Mouse (Mus musculus) macrophage (primary cell): ENCODE data around the gene Foxp1. TPM values are rescaled to one million over a fixed set of nuclear protein-coding genes. Genes with fewer than 3 reads are reported as not detected.

Experiments used
- H3K27ac ChIP-seq: fragments of 350-480 bp; formaldehyde crosslinking; 2 replicates; pipeline ENCODE4 v1.9.0; 2021
- H3K36me3 ChIP-seq: fragments of 350-480 bp; formaldehyde crosslinking; 2 replicates; pipeline ENCODE4 v1.9.0; 2021; ENCODE audit errors: inconsistent target
- H3K4me3 ChIP-seq: fragments of 350-480 bp; formaldehyde crosslinking; 2 replicates; pipeline ENCODE4 v1.9.0; 2021; ENCODE audit errors: inconsistent target
- H3K79me2 ChIP-seq: fragments of 350-480 bp; formaldehyde crosslinking; 2 replicates; pipeline ENCODE4 v1.9.0; 2021; ENCODE audit errors: inconsistent target
- WGBS: methylation state at CpG from one replicate; pipeline ENCODE4 v1.1.7; 2026; ENCODE audit warnings: inconsistent platforms; ENCODE audit not compliant: missing documents; 5-methylcytosine and 5-hydroxymethylcytosine counted together
- polyA plus RNA-seq: library from polyadenylated mRNA; stranded (reverse); fragments of 250-400 nt; gene quantifications from 3 replicates; pipeline ENCODE4 v1.2.4, GENCODE M21; 2018; ENCODE audit warnings: inconsistent platforms

Foxp1 gene
- polyA plus RNA-seq, 1 experiment from 2014 or later, result 38.9 TPM

DNA sequence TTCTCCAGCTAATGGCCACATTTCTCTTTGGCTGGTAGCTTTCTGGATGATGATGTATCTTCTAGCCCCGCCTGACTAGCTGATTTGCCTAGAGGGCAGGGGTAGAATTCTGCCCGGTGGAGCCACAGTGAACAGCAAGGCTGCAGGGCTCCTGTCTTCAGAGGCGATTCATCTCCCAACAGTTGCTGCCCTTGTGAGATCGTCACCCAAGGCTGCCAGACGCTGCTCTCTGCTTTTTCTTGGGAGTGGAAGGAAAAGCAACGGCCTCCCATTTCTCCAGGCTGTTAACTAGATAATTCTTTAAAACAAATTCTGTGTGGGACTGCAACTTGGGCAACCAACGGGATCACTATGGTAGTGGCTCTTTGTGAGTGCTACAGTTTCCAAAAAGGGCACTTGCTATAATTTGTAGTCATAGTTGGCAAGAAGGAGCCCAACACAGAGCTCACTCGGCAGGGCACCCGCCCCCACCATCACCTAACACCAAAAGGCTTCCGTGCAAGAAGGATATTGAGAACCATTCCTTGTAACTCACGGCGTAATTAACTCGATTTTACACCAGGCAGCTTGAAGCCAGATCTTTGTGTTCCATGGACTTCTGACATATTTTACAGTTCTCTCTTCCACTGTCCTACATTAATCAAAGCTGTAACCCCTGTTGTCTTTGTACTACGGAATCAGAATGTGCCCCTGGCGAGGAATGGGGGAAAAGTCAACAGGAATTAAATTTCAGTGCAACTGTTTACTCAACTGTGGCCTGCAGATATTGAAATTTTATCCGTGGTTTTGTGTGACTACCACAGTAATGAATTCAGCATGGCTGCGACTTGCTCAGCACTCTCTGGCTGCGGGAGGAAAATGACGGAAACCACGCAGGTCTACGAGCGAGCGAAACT lies 362.8 kb downstream of the Foxp1 start:
- 91% methylated on average over 23 of the region's 23 CpGs for WGBS
- Histone ChIP-seq H3K27ac (no peak overlapping the region), H3K4me3 (no peak overlapping the region), H3K79me2 (no peaks in the 10 kb centered on the region), H3K36me3 (no peaks in the 10 kb centered on the region)

DNA sequence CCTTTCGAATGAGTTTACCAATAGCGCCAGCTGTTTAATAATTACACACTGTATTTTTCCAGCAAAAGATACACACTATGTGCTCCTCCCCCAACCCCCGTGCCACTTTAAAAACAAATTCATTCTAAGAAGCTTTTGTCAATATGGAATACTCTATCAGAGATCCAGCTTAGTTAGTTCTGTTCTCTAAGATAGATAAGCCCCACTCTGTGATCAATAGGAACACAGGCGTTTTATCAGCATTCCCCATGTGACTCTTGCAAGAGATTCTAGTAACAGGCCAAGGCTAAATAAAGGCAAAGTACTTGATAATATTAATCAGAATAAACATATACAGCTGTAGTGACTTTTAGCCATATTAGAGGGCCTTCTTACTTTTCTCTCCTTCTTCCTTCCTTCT lies 368.8 kb downstream of the Foxp1 start:
- no peak overlapping the region for H3K27ac ChIP-seq
- 95% methylated on average over 4 of the region's 4 CpGs for WGBS
- no peak overlapping the region for H3K4me3 ChIP-seq
- no peaks in the 10 kb centered on the region for H3K79me2 ChIP-seq
- H3K36me3 ChIP-seq, result no peaks in the 10 kb centered on the region

DNA sequence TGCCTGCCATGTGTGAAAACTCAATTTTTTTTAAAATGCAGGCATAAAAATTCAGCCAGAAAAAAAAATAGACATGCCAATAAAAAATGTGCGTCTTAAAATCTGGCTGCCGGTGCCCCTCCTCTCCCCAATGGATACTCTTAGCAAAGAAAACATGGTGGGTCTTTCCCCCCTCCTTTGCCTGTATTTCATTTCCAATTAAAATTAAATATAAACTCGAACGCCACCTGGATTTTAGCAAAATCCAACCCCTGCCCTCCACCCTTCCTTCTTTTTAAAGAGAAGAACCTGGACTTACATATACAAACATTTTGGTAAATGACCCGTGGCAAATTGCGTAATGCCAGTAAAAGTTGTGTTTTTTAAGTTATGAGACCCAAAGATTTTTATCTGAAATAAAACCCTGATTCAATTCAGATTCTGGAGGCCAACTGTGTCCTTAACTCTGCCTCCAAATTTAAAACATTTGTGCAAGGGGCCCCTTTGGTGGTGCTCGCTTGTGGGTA lies 376.1 kb downstream of the Foxp1 start:
- no peak overlapping the region for H3K4me3 ChIP-seq
- H3K36me3 ChIP-seq, result no peaks in the 10 kb centered on the region
- H3K27ac ChIP-seq, result no peak overlapping the region
- no peaks in the 10 kb centered on the region for H3K79me2 ChIP-seq
- WGBS, result 88% methylated on average over 7 of the region's 7 CpGs

GRCm38 (mm10) chr6:99145033-99145432 lies 377.5 kb downstream of the Foxp1 start:
- Histone ChIP-seq H3K27ac (no peak overlapping the region), H3K4me3 (no peak overlapping the region), H3K79me2 (no peaks in the 10 kb centered on the region), H3K36me3 (no peaks in the 10 kb centered on the region)
- WGBS, result 95% methylated on average over 7 of the region's 7 CpGs

GRCm38 (mm10) chr6:99143756-99144036 lies 378.8 kb downstream of the Foxp1 start:
- no peak overlapping the region for H3K4me3 ChIP-seq
- H3K36me3 ChIP-seq, result no peaks in the 10 kb centered on the region
- 73% methylated on average over 4 of the region's 4 CpGs for WGBS
- H3K79me2 ChIP-seq, result no peaks in the 10 kb centered on the region
- no peak overlapping the region for H3K27ac ChIP-seq

GRCm38 (mm10) chr6:99142900-99143755 lies 379.4 kb downstream of the Foxp1 start:
- Histone ChIP-seq H3K27ac (no peak overlapping the region), H3K79me2 (no peaks in the 10 kb centered on the region), H3K4me3 (no peak overlapping the region), H3K36me3 (no peaks in the 10 kb centered on the region)
- WGBS, result 95% methylated on average over 10 of the region's 10 CpGs

DNA sequence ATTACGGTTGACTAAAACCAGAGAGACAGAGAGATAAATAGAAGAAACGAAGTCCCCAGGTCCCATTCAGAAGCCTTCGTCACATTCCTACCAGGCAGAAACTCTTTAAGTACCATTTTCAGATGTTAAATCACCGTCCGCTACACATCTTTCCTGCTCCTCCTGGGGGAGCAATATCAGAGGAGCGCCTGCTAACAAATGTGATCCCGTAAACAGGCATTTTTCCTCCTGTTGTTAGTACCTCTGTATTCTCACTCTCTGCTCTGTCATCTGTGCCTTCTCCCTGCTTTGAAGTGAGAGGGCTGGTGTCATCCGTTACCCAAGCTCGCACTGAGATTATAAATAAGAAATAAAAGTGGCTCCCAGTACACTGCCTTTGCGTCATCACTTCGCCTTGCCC lies 384.5 kb downstream of the Foxp1 start:
- WGBS, result 95% methylated on average over 11 of the region's 11 CpGs
- Histone ChIP-seq H3K36me3 (no peaks in the 10 kb centered on the region), H3K27ac (no peak overlapping the region), H3K4me3 (no peak overlapping the region), H3K79me2 (no peaks in the 10 kb centered on the region)

- no peaks in the 10 kb centered on the region for H3K36me3 ChIP-seq
- no peaks in the 10 kb centered on the region for H3K79me2 ChIP-seq
- H3K4me3 ChIP-seq, result no peak overlapping the region
- 89% methylated on average over 11 of the region's 11 CpGs for WGBS
- no peak overlapping the region for H3K27ac ChIP-seq
Measured at GRCm38 (mm10) chr6:99137071-99137470, 385.4 kb downstream of the Foxp1 start.

- H3K79me2 ChIP-seq, result no peaks in the 10 kb centered on the region
- no peak overlapping the region for H3K27ac ChIP-seq
- 87% methylated on average over 11 of the region's 11 CpGs for WGBS
- H3K4me3 ChIP-seq, result no peak overlapping the region
- no peaks in the 10 kb centered on the region for H3K36me3 ChIP-seq
Measured at GRCm38 (mm10) chr6:99135938-99136729, 386.4 kb downstream of the Foxp1 start.

- H3K4me3 ChIP-seq, result no peak overlapping the region
- no peaks in the 10 kb centered on the region for H3K36me3 ChIP-seq
- 90% methylated on average over 4 of the region's 4 CpGs for WGBS
- no peaks in the 10 kb centered on the region for H3K79me2 ChIP-seq
- H3K27ac ChIP-seq, result no peak overlapping the region
Measured at GRCm38 (mm10) chr6:99131815-99132214, 390.7 kb downstream of the Foxp1 start.

- no peaks in the 10 kb centered on the region for H3K36me3 ChIP-seq
- WGBS, result 89% methylated on average over 10 of the region's 10 CpGs
Measured at GRCm38 (mm10) chr6:99130758-99131410, 391.6 kb downstream of the Foxp1 start.

GRCm38 (mm10) chr6:99126717-99127116 lies 395.8 kb downstream of the Foxp1 start:
- H3K27ac ChIP-seq, result no peak overlapping the region
- 76% methylated on average over 9 of the region's 9 CpGs for WGBS
- no peak overlapping the region for H3K4me3 ChIP-seq
- H3K36me3 ChIP-seq, result no peaks in the 10 kb centered on the region
- no peaks in the 10 kb centered on the region for H3K79me2 ChIP-seq

More at GRCm38 (mm10) chr6:99130758-99131410, 391.6 kb downstream of the Foxp1 start:
- H3K79me2 ChIP-seq, result no peaks in the 10 kb centered on the region
- H3K4me3 ChIP-seq, result no peak overlapping the region
- no peak overlapping the region for H3K27ac ChIP-seq

DNA sequence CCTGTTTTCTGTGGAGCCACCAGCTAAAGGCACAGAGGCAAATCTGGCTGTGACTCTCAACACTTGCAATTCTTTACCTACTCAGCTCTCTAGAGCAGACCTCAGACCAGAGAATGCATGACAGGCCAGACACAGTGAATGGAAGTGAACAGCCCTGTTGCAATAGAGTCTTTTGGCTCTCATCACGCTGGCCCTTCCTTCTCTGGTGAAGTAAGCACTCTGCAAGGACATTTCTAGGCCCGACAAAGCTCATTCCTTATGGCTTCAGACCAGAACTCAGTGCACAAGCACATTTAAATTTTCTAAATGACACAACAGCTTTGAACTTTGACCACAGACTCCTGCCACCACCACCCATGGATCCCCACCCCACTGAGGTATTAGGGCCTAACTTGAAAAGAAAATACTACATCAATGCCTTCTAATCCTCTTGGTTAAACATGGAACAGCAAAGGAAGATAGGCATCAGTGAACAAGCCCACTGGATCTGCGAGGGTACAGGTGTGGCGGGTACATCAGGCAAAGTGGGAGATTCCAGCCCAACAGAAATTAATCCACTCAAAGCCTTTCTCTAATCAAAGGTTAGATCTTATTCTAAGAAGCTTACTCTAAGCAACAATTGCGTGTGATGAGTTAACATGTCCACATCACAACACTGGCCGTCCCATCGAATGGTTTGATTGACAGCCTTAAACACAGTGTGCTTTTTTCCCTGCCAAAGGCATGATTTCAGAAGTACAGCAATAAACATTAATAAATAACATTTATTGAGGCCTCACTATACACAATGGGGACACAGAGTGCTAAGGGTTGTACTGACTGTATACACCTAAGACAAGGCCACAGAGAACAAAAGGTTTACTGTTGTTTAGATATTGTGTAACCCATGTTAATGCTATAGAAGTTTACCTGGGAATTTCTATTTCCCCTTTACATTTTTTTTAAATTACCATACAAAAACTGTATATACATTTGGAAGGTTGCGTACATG lies 401.4 kb downstream of the Foxp1 start:
- Histone ChIP-seq H3K4me3 (no peak overlapping the region), H3K27ac (no peak overlapping the region), H3K36me3 (no peaks in the 10 kb centered on the region), H3K79me2 (no peaks in the 10 kb centered on the region)
- 93% methylated on average over 8 of the region's 8 CpGs for WGBS
